Mouse (Mus musculus) CH12.LX (cell line): ENCODE data around the gene Aire. TPM values are rescaled to one million over a fixed set of nuclear protein-coding genes. Genes with fewer than 3 reads are reported as not detected.

ENCODE experiments used
- DNase-seq: peaks from one replicate; pipeline ENCODE4 v3.0.0-alpha.2; 2013; ENCODE audit errors: extremely low read depth
- H3K27ac ChIP-seq: 2 replicates; pipeline ENCODE4 v1.5.1; 2012; ENCODE audit warnings: low read depth, mild to moderate bottlenecking, control low read depth, moderate library complexity; ENCODE audit not compliant: insufficient read depth
- H3K27me3 ChIP-seq: replicated peaks from 2 replicates; pipeline ENCODE3; 2012; ENCODE audit warnings: inconsistent platforms
- H3K36me3 ChIP-seq, 2 experiments: replicated peaks in 1 of 2; 2 replicates each; pipeline versions ENCODE3 to v1.6.1; 2012; ENCODE audit warnings: inconsistent platforms in 1 of 2, low read length in 1 of 2, mild to moderate bottlenecking in 1 of 2, mixed read lengths in 1 of 2, moderate library complexity in 1 of 2; ENCODE audit not compliant: control insufficient read depth in 1 of 2, insufficient read depth in 1 of 2
- H3K4me1 ChIP-seq, 2 experiments: 2 replicates each; pipeline ENCODE4 v1.6.1; 2012; ENCODE audit warnings: inconsistent platforms in 1 of 2, moderate library complexity in 1 of 2; ENCODE audit not compliant: insufficient read depth in 2 of 2, control insufficient read depth in 1 of 2
- H3K4me2 ChIP-seq: 2 replicates; pipeline ENCODE4 v1.6.1; 2012; ENCODE audit warnings: low read depth, mild to moderate bottlenecking, control low read depth; ENCODE audit not compliant: poor library complexity, insufficient read depth, severe bottlenecking
- H3K4me3 ChIP-seq, 3 experiments: fragments of 150-350 bp in 1 of 3; sonication (generic) in 1 of 3; replicated peaks in 1 of 3; 2 replicates each; pipeline versions ENCODE3 to v1.5.1; 2011 to 2012; ENCODE audit warnings: low read depth in 2 of 3, low read length in 2 of 3, mild to moderate bottlenecking in 2 of 3, moderate library complexity in 2 of 3, control low read depth in 1 of 3, improper control_type of control experiment in 1 of 3, inconsistent platforms in 1 of 3, mixed read lengths in 1 of 3; ENCODE audit not compliant: poor library complexity in 1 of 3
- H3K79me2 ChIP-seq: replicated peaks from 2 replicates; pipeline ENCODE4 v1.6.1; 2012; ENCODE audit warnings: mild to moderate bottlenecking, moderate library complexity; ENCODE audit not compliant: control insufficient read depth, poor library complexity, insufficient read depth, severe bottlenecking; ENCODE audit errors: extremely low read depth
- H3K9ac ChIP-seq: 2 replicates; pipeline ENCODE4 v1.6.1; 2012; ENCODE audit warnings: low read depth, mild to moderate bottlenecking, control low read depth, moderate library complexity; ENCODE audit not compliant: insufficient read depth
- H3K9me3 ChIP-seq: replicated peaks from 2 replicates; pipeline ENCODE3; 2012; ENCODE audit warnings: low read length, inconsistent platforms, mixed read lengths
- BHLHE40 ChIP-seq: IDR thresholded peaks from 2 replicates; pipeline ENCODE4 v1.6.1; 2011; ENCODE audit warnings: mild to moderate bottlenecking, low read depth, low read length, improper control_type of control experiment
- CHD2 ChIP-seq: IDR thresholded peaks from 2 replicates; pipeline ENCODE4 v1.6.1; 2011; ENCODE audit warnings: low read length, improper control_type of control experiment
- CTCF ChIP-seq, 2 experiments: IDR thresholded peaks in 1 of 2; conservative IDR thresholded peaks in 1 of 2; 2 replicates each; pipeline ENCODE4 v1.5.1; 2011 to 2012; ENCODE audit warnings: low read depth in 2 of 2, low read length in 2 of 2, improper control_type of control experiment in 1 of 2, inconsistent platforms in 1 of 2, mild to moderate bottlenecking in 1 of 2, moderate library complexity in 1 of 2
- ELF1 ChIP-seq: IDR thresholded peaks from 2 replicates; pipeline ENCODE4 v1.6.1; 2014; ENCODE audit warnings: low read depth, mild to moderate bottlenecking, inconsistent platforms, low read length, improper control_type of control experiment
- EP300 ChIP-seq: IDR thresholded peaks from 2 replicates; pipeline ENCODE4 v1.6.1; 2011; ENCODE audit warnings: low read length, improper control_type of control experiment
- ETS1 ChIP-seq: conservative IDR thresholded peaks from 2 replicates; pipeline ENCODE4 v1.6.1; 2012; ENCODE audit warnings: low read depth, mild to moderate bottlenecking, inconsistent platforms, low read length, improper control_type of control experiment, moderate library complexity
- GABPA ChIP-seq: IDR thresholded peaks from 2 replicates; pipeline ENCODE4 v1.6.1; 2012; ENCODE audit warnings: low read depth, low read length, improper control_type of control experiment, inconsistent platforms; ENCODE audit not compliant: insufficient replicate concordance
- HCFC1 ChIP-seq: IDR thresholded peaks from 2 replicates; pipeline ENCODE4 v1.6.1; 2012; ENCODE audit warnings: low read depth, mild to moderate bottlenecking, inconsistent platforms, low read length, improper control_type of control experiment
- IRF4 ChIP-seq: IDR thresholded peaks from 2 replicates; pipeline ENCODE4 v1.6.1; 2014; ENCODE audit warnings: low read depth, mild to moderate bottlenecking, inconsistent platforms, low read length, improper control_type of control experiment
- JUN ChIP-seq: IDR thresholded peaks from 2 replicates; pipeline ENCODE4 v1.6.1; 2011; ENCODE audit warnings: low read depth, mild to moderate bottlenecking, low read length, improper control_type of control experiment, moderate library complexity; ENCODE audit not compliant: insufficient read depth
- JUND ChIP-seq: conservative IDR thresholded peaks from 2 replicates; pipeline ENCODE4 v1.6.1; 2011; ENCODE audit warnings: low read depth, low read length, improper control_type of control experiment
- KAT2A ChIP-seq: IDR thresholded peaks from 2 replicates; pipeline ENCODE4 v1.6.1; 2012; ENCODE audit warnings: low read length, improper control_type of control experiment, inconsistent platforms; ENCODE audit not compliant: insufficient replicate concordance
- MAFK ChIP-seq: IDR thresholded peaks from 2 replicates; pipeline ENCODE4 v1.6.1; 2011; ENCODE audit warnings: low read length, improper control_type of control experiment; ENCODE audit not compliant: insufficient replicate concordance
- MAZ ChIP-seq: IDR thresholded peaks from 2 replicates; pipeline ENCODE4 v1.6.1; 2012; ENCODE audit warnings: low read depth, mild to moderate bottlenecking, inconsistent platforms, low read length, improper control_type of control experiment, moderate library complexity
- MEF2A ChIP-seq: IDR thresholded peaks from 2 replicates; pipeline ENCODE4 v1.6.1; 2014; ENCODE audit warnings: low read depth, mild to moderate bottlenecking, inconsistent platforms, low read length, improper control_type of control experiment, borderline replicate concordance
- MXI1 ChIP-seq: IDR thresholded peaks from 2 replicates; pipeline ENCODE4 v1.6.1; 2011; ENCODE audit warnings: mild to moderate bottlenecking, low read depth, low read length, improper control_type of control experiment
- MYC ChIP-seq: IDR thresholded peaks from 2 replicates; pipeline ENCODE4 v1.6.1; 2011; ENCODE audit warnings: low read depth, mild to moderate bottlenecking, improper control_type of control experiment, low read length
- PAX5 ChIP-seq: IDR thresholded peaks from 2 replicates; pipeline ENCODE4 v1.6.1; 2012; ENCODE audit warnings: low read length, inconsistent platforms, mixed read lengths
- RCOR1 ChIP-seq: conservative IDR thresholded peaks from 2 replicates; pipeline ENCODE4 v1.6.1; 2012; ENCODE audit warnings: low read depth, mild to moderate bottlenecking, inconsistent platforms, low read length, improper control_type of control experiment
- SIN3A ChIP-seq: IDR thresholded peaks from 2 replicates; pipeline ENCODE4 v1.6.1; 2012; ENCODE audit warnings: low read length, improper control_type of control experiment, inconsistent platforms
- TCF12 ChIP-seq: IDR thresholded peaks from 2 replicates; pipeline ENCODE4 v1.6.1; 2014; ENCODE audit warnings: low read depth, mild to moderate bottlenecking, inconsistent platforms, low read length, improper control_type of control experiment
- UBTF ChIP-seq: IDR thresholded peaks from 2 replicates; pipeline ENCODE4 v1.6.1; 2012; ENCODE audit warnings: low read depth, mild to moderate bottlenecking, inconsistent platforms, low read length, improper control_type of control experiment, moderate library complexity
- USF1 ChIP-seq: IDR thresholded peaks from 2 replicates; pipeline ENCODE4 v1.6.1; 2014; ENCODE audit warnings: low read depth, mild to moderate bottlenecking, inconsistent platforms, low read length, improper control_type of control experiment
- ZKSCAN1 ChIP-seq: IDR thresholded peaks from 2 replicates; pipeline ENCODE4 v1.6.1; 2012; ENCODE audit warnings: low read depth, inconsistent platforms, low read length, improper control_type of control experiment, borderline replicate concordance
- ZMIZ1 ChIP-seq: IDR thresholded peaks from 2 replicates; pipeline ENCODE4 v1.6.1; 2012; ENCODE audit warnings: low read depth, mild to moderate bottlenecking, inconsistent platforms, low read length, improper control_type of control experiment
- dilution Hi-C: fragments of 300-500 bp; cut with MboI; formaldehyde crosslinking; loops from 2 replicates; pipeline ENCODE4 v1.14.3; 2020; ENCODE audit warnings: low sequenced_read_pairs; ENCODE audit not compliant: extremely low pct_unique_long_range_greater_than_20kb, extremely low pct_ligation_motif_present
- in situ Hi-C: fragments of 300-500 bp; cut with MboI; formaldehyde crosslinking; loops from 3 replicates; pipeline ENCODE4 v1.14.3; 2019; ENCODE audit warnings: low sequenced_read_pairs, low pct_ligation_motif_present, low pct_unique_long_range_greater_than_20kb, mixed read lengths
- polyA plus RNA-seq: library from polyadenylated mRNA; unstranded; fragments of >175 nt; gene quantifications from 2 replicates; pipeline ENCODE4 v1.2.1, GENCODE M21; 2012; ENCODE audit warnings: low read depth; ENCODE audit not compliant: insufficient read length
- total RNA-seq, 2 experiments: library from RNA; depleted of rRNA; stranded (reverse); fragments of 300-350 nt in 1 of 2; fragments of >200 nt in 1 of 2; gene quantifications; 2 replicates each; pipeline ENCODE4 v1.2.3; 2012 to 2014

Gene Aire
- total and polyA plus RNA-seq, 3 experiments, result 0.16 to 0.17 TPM; not detected in 1

GRCm38 (mm10) chr10:78068541-78068940, 25.1 kb upstream of the Aire start:
- TF ChIP-seq PAX5, result no peak
- TF ChIP-seq GABPA, result no peak
- TF ChIP-seq ZMIZ1, result no peak
- no peak for TF ChIP-seq USF1
- TF ChIP-seq JUN, result no peak
- no peak for TF ChIP-seq SIN3A
- TF ChIP-seq HCFC1, result no peak
- TF ChIP-seq UBTF, result no peak
- no peak for TF ChIP-seq ZKSCAN1
- no peaks in the 10 kb centered on the region for H3K9me3 ChIP-seq
- peaks cover 55% of the 10 kb centered on the region for H3K27me3 ChIP-seq
- no peak overlapping the region for H3K9ac ChIP-seq
- no peak for DNase-seq
- peaks cover 0 to 20% of the 10 kb centered on the region in 2 experiments for H3K36me3 ChIP-seq
- in situ Hi-C loops, result no loop called here
- dilution Hi-C loops, result no loop called here
- no peak overlapping the region for H3K4me3 ChIP-seq
- H3K4me1 ChIP-seq, result peaks cover 14 to 24% of the 10 kb centered on the region in 2 experiments
- no peak overlapping the region for H3K27ac ChIP-seq
- no peaks in the 10 kb centered on the region for H3K79me2 ChIP-seq
- peak overlapping the region; percentile 91 for H3K4me2 ChIP-seq

GRCm38 (mm10) chr10:78067226-78067625, 23.8 kb upstream of the Aire start:
- H3K27me3 ChIP-seq, result peaks cover 54% of the 10 kb centered on the region
- H3K4me1 ChIP-seq, result peaks cover 22 to 32% of the 10 kb centered on the region in 2 experiments
- TF ChIP-seq ELF1, result no peak
- TF ChIP-seq CTCF (conservative IDR thresholded peaks at IDR 0.05 in 1 of 2, IDR thresholded peaks at IDR 0.05 in 1 of 2; ENCODE audit: low read depth in 2 of 2, low read length in 2 of 2), result 0 out of 4 replicates have a peak, but pooled peaks of 1 of the 2 experiments have one; percentile 9
- dilution Hi-C loops (no loop called here), in situ Hi-C loops (no loop called here)
- DNase-seq, result no peak
- H3K9me3 ChIP-seq, result no peaks in the 10 kb centered on the region
- peaks cover 0 to 7% of the 10 kb centered on the region in 2 experiments for H3K36me3 ChIP-seq
- H3K9ac ChIP-seq, result no peak overlapping the region
- H3K4me3 ChIP-seq, result no peak overlapping the region
- no peak overlapping the region for H3K4me2 ChIP-seq
- H3K79me2 ChIP-seq, result no peaks in the 10 kb centered on the region
- H3K27ac ChIP-seq, result no peak overlapping the region

- peaks cover 19 to 31% of the 10 kb centered on the region in 2 experiments for H3K4me1 ChIP-seq
- H3K9ac ChIP-seq, result no peak overlapping the region
- peak overlapping the region; percentile 77 for H3K4me2 ChIP-seq
- H3K36me3 ChIP-seq, result no peaks in the 10 kb centered on the region
- H3K27me3 ChIP-seq, result peaks cover 25% of the 10 kb centered on the region
- H3K9me3 ChIP-seq, result no peaks in the 10 kb centered on the region
- dilution Hi-C loops (no loop called here), in situ Hi-C loops (no loop called here)
- no peak overlapping the region for H3K27ac ChIP-seq
- H3K79me2 ChIP-seq, result no peaks in the 10 kb centered on the region
- no peak overlapping the region for H3K4me3 ChIP-seq
- peak; percentile 49 for DNase-seq
- TF ChIP-seq MXI1, result 0 out of 2 replicates have a peak, but pooled peaks have one; percentile 27
- peak; percentile 90 for TF ChIP-seq JUN
- TF ChIP-seq JUND, result peak; percentile 98
- TF ChIP-seq IRF4, result peak; percentile 98
- TF ChIP-seq TCF12, result 0 out of 2 replicates have a peak, but pooled peaks have one; percentile 28
- 0 out of 2 replicates have a peak, but pooled peaks have one; percentile 46 for TF ChIP-seq MAZ
- TF ChIP-seq CHD2, result peak; percentile 50; the same call in 1 of the 2 replicates
- 0 out of 2 replicates have a peak, but pooled peaks have one; percentile 47 for TF ChIP-seq MYC
- no peak for TF ChIP-seq GABPA
- TF ChIP-seq MEF2A, result peak; percentile 60
- peak; percentile 88 for TF ChIP-seq RCOR1
- TF ChIP-seq BHLHE40, result peak; percentile 54
- TF ChIP-seq HCFC1, result no peak
- TF ChIP-seq EP300, result peak; percentile 98
- peak; percentile 36; the same call in 1 of the 2 replicates for TF ChIP-seq ETS1
- 0 out of 2 replicates have a peak, but pooled peaks have one; percentile 28 for TF ChIP-seq MAFK
- no peak for TF ChIP-seq KAT2A
Observed at GRCm38 (mm10) chr10:78063122-78063521, 19.7 kb upstream of the Aire start.
